Mouse (Mus musculus) liver, postnatal 0 days (tissue): Measurements from ENCODE around the gene Phf24. TPM values are rescaled to one million over a fixed set of nuclear protein-coding genes. Genes with fewer than 3 reads are reported as not detected.

Source experiments
- ATAC-seq: fragments of 200-750 bp; cut with Nextera tagmentation; 2 replicates; pipeline ENCODE4 v1.8.0; 2017; ENCODE audit warnings: mild to moderate bottlenecking, moderate library complexity
- DNase-seq: peaks from one replicate; pipeline ENCODE4 v3.0.0-alpha.2; 2016
- H3K27ac ChIP-seq: fragments of 300-500 bp; sonication (generic); 2 replicates; pipeline ENCODE4 v1.5.1; 2014; ENCODE audit warnings: antibody characterized with exemption, moderate library complexity, mild to moderate bottlenecking, low read depth
- H3K27me3 ChIP-seq: fragments of 300-500 bp; sonication (generic); 2 replicates; pipeline ENCODE4 v1.6.1; 2014; ENCODE audit warnings: low read length, control low read depth, mixed read lengths; ENCODE audit not compliant: insufficient read depth
- H3K36me3 ChIP-seq: fragments of 300-500 bp; sonication (generic); replicated peaks from 2 replicates; pipeline ENCODE4 v1.6.1; 2014; ENCODE audit warnings: mild to moderate bottlenecking, control low read depth, low read length, moderate library complexity, mixed read lengths; ENCODE audit not compliant: insufficient read depth
- H3K4me1 ChIP-seq: fragments of 300-500 bp; sonication (generic); 2 replicates; pipeline ENCODE4 v1.6.1; 2014; ENCODE audit warnings: antibody characterized with exemption, mild to moderate bottlenecking, control low read depth; ENCODE audit not compliant: insufficient read depth
- H3K4me2 ChIP-seq: fragments of 300-500 bp; sonication (generic); 2 replicates; pipeline ENCODE4 v1.6.1; 2014; ENCODE audit warnings: low read depth, mild to moderate bottlenecking, low read length, moderate library complexity, mixed read lengths
- H3K4me3 ChIP-seq: fragments of 300-500 bp; sonication (generic); 2 replicates; pipeline ENCODE4 v1.5.1; 2014; ENCODE audit warnings: low read depth, low read length
- H3K9ac ChIP-seq: fragments of 300-500 bp; sonication (generic); replicated peaks from 2 replicates; pipeline ENCODE4 v1.6.1; 2014; ENCODE audit warnings: mild to moderate bottlenecking, moderate library complexity
- H3K9me3 ChIP-seq: fragments of 300-500 bp; sonication (generic); 2 replicates; pipeline ENCODE4 v1.6.1; 2016; ENCODE audit warnings: mild to moderate bottlenecking, control low read depth, low read length, mixed read lengths
- CTCF ChIP-seq: sonication (generic); IDR thresholded peaks from 2 replicates; pipeline ENCODE4 v1.5.1; 2016; ENCODE audit warnings: antibody characterized with exemption, low read depth
- EP300 ChIP-seq: IDR thresholded peaks from 2 replicates; pipeline ENCODE4 v1.6.1; 2016; ENCODE audit warnings: antibody characterized with exemption, low read depth, mild to moderate bottlenecking
- WGBS: fragments of 180-500 bp; shearing (Covaris S2); extraction: QIAGEN DNeasy Blood & Tissue Kit; methylation state at CpG from one replicate; pipeline ENCODE4 v1.1.7; 2014; ENCODE audit not compliant: insufficient replicate concordance; 5-methylcytosine and 5-hydroxymethylcytosine counted together
- polyA plus RNA-seq: library from polyadenylated mRNA; unstranded; fragments of >200 nt; fragmentation: Nextera tagmentation; extraction: Ambion mirVana; gene quantifications from 2 replicates; pipeline ENCODE4 v1.2.1, GENCODE M21; 2015

The Phf24 gene
- polyA plus RNA-seq, 1 experiment from 2014 or later = 0.12 TPM

DNA sequence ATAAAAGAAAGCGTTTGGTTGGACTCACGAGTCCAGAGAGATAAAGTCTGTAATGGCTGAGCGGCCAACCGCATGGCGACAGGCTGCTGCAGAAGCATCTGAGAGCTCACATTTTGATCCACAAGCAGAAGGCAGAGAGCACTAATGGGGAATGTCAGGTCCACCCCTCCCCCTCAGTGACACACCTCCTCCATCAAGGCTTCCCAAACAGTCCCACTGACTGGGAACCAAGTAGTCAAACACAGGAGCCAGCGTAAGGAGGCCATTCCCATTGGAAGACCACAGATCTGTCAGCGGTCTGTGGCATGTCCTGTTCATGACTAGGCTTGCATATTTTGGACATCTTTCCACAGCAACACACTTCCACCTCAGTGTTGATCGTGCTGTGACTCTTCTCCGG lies 12.5 kb downstream of the Phf24 start:
- ATAC-seq = no peak
- no peaks in the 10 kb centered on the region for H3K9me3 ChIP-seq
- no peak overlapping the region for H3K27ac ChIP-seq
- H3K9ac ChIP-seq = no peak overlapping the region
- 0 out of 2 replicates have a peak, but pooled peaks cover 2% of the 10 kb centered on the region for H3K4me1 ChIP-seq
- DNase-seq = no peak
- H3K4me2 ChIP-seq = no peak overlapping the region
- WGBS = 86% methylated on average over 9 of the region's 9 CpGs
- H3K27me3 ChIP-seq = peaks cover 2% of the 10 kb centered on the region; the same call in 1 of the 2 replicates
- TF ChIP-seq EP300 (no peak), CTCF (no peak)
- no peaks in the 10 kb centered on the region for H3K36me3 ChIP-seq
- no peak overlapping the region for H3K4me3 ChIP-seq

DNA sequence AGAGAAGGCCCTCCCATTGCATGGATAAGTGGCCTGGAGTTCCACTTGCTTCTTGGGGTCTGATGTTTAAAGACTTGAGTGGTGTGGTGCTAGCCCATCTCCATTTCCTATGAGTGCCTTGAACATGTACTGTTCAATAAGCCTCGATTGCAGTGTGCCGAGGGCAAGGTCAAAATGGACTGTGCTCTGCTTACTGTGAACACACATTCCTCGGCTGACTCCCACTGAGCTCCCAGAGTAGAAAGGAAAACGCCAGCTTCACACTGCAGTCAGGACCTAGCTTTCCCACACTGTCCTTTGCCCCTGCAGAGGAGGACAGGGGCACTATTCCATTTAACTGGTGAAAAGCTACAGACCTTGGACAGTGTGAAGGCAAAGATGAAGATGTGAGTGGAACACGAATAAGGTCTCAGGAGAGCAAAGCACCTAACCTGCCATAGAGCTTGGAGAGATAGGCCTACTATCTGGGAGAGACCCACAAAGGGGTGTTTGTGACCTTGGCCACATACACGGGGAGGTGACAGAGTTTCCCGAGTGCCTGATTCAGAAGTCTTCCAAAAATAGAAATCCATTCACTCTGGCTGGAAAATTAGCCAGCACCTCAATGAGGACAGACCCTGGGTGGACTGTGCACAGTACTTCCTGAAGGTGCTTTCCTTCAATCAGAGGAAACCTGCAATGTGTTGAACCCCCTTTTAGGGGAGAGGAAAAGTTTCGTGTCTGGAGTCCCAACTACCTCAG lies 15.9 kb downstream of the Phf24 start:
- H3K36me3 ChIP-seq = no peaks in the 10 kb centered on the region
- H3K27ac ChIP-seq = no peak overlapping the region
- H3K27me3 ChIP-seq = peaks cover 9% of the 10 kb centered on the region; the same call in 1 of the 2 replicates
- H3K4me3 ChIP-seq = no peak overlapping the region
- TF ChIP-seq EP300 (no peak), CTCF (no peak)
- no peak overlapping the region for H3K9ac ChIP-seq
- H3K4me1 ChIP-seq = 0 out of 2 replicates have a peak, but pooled peaks cover 2% of the 10 kb centered on the region
- ATAC-seq (no peak), DNase-seq (no peak)
- no peaks in the 10 kb centered on the region for H3K9me3 ChIP-seq
- H3K4me2 ChIP-seq = no peak overlapping the region
- 55% methylated on average over 8 of the region's 8 CpGs for WGBS

DNA sequence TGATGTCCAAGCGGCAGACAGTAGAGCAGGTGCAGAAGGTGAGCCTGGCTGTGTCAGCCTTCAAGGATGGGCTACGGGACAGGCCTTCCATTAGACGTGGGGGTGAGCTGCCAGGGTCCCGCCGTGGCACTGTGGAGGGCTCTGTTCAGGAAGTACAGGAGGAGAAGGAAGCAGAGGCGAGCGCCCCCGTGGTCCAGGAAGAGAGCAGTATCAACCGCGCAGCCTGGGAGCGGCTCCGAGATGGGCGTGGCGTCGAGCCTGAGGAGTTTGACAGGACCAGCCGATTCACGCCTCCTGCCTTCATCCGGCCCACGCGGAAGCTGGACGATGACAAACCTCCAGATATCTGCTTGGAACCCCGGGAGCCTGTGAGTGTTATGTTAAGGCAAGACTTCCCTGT lies 17.2 kb downstream of the Phf24 start:
- Histone ChIP-seq H3K4me3 (no peak overlapping the region), H3K36me3 (no peaks in the 10 kb centered on the region), H3K4me1 (0 out of 2 replicates have a peak, but pooled peaks cover 2% of the 10 kb centered on the region), H3K27me3 (peaks cover 16% of the 10 kb centered on the region; the same call in 1 of the 2 replicates), H3K9me3 (no peaks in the 10 kb centered on the region), H3K9ac (no peak overlapping the region; the same call in 1 of the 2 replicates), H3K27ac (no peak overlapping the region), H3K4me2 (peak overlapping the region; percentile 44; the same call in 1 of the 2 replicates)
- 10% methylated on average over 22 of the region's 22 CpGs for WGBS
- TF ChIP-seq CTCF (no peak; the same call in 1 of the 2 replicates), EP300 (no peak)
- ATAC-seq (no peak), DNase-seq (peak; percentile 66)

DNA sequence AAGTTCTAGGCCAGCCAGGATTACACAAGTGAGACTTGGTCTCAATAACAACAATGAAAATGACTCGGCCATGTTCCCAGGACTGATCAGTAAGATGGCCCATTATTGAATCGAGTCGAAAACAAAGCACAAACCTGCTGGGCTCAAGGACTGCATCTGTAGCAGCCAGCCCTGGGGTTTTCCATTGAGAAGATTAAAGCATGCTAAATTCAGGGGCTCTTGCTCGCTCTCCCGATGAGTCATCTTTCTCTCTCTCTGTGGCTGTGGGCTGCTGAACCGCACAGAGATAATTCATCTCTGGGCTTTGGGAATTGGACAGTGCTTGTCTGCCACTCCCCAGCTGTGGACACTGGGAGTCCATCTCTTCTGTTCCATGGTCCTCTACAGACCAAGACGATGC lies 24.9 kb downstream of the Phf24 start:
- peaks cover 17% of the 10 kb centered on the region; the same call in 1 of the 2 replicates for H3K27me3 ChIP-seq
- ATAC-seq = no peak
- WGBS = 68% methylated on average over 7 of the region's 7 CpGs

DNA sequence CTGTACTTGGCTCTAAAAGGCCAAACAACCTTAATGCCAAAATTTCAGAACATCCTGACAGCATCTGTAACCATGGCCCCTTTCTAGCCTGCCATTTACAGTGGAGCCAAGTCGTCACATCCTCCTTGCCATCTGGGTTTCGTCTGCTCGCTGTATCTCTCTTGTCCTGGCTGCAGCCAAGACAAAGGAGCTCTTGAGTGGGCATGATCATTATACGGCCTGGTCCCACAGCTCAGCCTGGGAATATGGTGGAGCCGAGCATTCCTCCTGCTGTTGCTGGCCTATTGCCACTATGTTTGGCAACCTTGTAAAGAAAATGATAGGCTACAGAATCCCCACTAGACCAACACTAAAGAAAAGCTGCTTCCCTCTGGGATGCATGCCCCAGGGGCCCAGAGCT lies 26.9 kb downstream of the Phf24 start:
- H3K9me3 ChIP-seq = no peaks in the 10 kb centered on the region
- no peak overlapping the region for H3K4me2 ChIP-seq
- H3K4me3 ChIP-seq = no peak overlapping the region
- no peak overlapping the region for H3K9ac ChIP-seq
- H3K27me3 ChIP-seq = peaks cover 25% of the 10 kb centered on the region
- no peaks in the 10 kb centered on the region for H3K4me1 ChIP-seq
- TF ChIP-seq CTCF (no peak), EP300 (no peak)
- H3K27ac ChIP-seq = no peak overlapping the region
- WGBS = 80% methylated on average over 5 of the region's 5 CpGs
- no peaks in the 10 kb centered on the region for H3K36me3 ChIP-seq
- DNase-seq (no peak), ATAC-seq (no peak)

More for the DNA sequence above, 24.9 kb downstream of the Phf24 start:
- Histone ChIP-seq H3K4me2 (no peak overlapping the region), H3K4me3 (no peak overlapping the region), H3K9ac (no peak overlapping the region), H3K4me1 (no peaks in the 10 kb centered on the region), H3K27ac (no peak overlapping the region), H3K9me3 (no peaks in the 10 kb centered on the region), H3K36me3 (no peaks in the 10 kb centered on the region)
- TF ChIP-seq EP300 (no peak), CTCF (no peak)
- no peak for DNase-seq

DNA sequence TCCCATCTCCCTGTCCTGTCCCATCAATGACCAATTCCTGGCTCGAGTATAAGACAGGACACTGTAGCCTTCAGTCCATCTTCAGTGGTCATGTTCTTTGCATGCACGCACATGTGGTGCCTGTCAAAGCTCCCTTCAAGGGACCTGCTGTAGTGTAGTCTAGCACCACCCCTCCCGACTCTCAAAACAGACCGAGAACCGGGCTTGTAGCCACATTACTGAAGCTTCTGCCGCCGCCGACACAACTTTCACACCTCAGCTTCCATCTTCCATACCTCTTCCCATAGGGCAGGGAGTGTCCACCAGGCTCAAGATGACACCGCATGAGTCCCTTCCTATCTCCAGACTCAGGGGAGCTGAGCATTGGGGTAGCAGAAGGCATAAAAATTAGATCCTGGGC lies 27.7 kb downstream of the Phf24 start:
- no peak for DNase-seq
- 75% methylated on average over 9 of the region's 9 CpGs for WGBS
- H3K27me3 ChIP-seq = peaks cover 24% of the 10 kb centered on the region

More for the DNA sequence above, 27.7 kb downstream of the Phf24 start:
- no peak overlapping the region for H3K4me2 ChIP-seq
- H3K9ac ChIP-seq = no peak overlapping the region
- no peak overlapping the region for H3K4me3 ChIP-seq
- H3K4me1 ChIP-seq = peaks cover 3% of the 10 kb centered on the region
- no peak for TF ChIP-seq CTCF
- TF ChIP-seq EP300 = no peak
- no peaks in the 10 kb centered on the region for H3K36me3 ChIP-seq
- H3K27ac ChIP-seq = no peak overlapping the region
- ATAC-seq = no peak
- no peaks in the 10 kb centered on the region for H3K9me3 ChIP-seq
